Mouse (Mus musculus) erythroid progenitor cell, adult 5-6 weeks (primary cell): ENCODE results near the gene Cpne5. TPM values are rescaled to one million over a fixed set of nuclear protein-coding genes. Genes with fewer than 3 reads are reported as not detected.

ENCODE experiments used
- ATAC-seq: replicated peaks from 2 replicates; pipeline ENCODE4 v1.8.0; 2016; ENCODE audit warnings: moderate number of reproducible peaks, mild to moderate bottlenecking, moderate TSS enrichment, inconsistent platforms; ENCODE audit not compliant: poor library complexity, low FRiP score, severe bottlenecking
- total RNA-seq, 2 experiments: library from RNA; stranded (forward) in 1 of 2; stranded (reverse) in 1 of 2; fragments of 150-400 nt in 1 of 2; fragments of 186-747, 209-891 nt in 1 of 2; gene quantifications; 2 replicates each; pipeline versions ENCODE4 v1.2.3 to v1.2.4; 2015 to 2017; ENCODE audit warnings: low replicate concordance in 2 of 2

Gene Cpne5
- total RNA-seq, 2 experiments from 2014 or later: not detected

- no peak for ATAC-seq
Observed at GRCm38 (mm10) chr17:29176391-29177267, 61.3 kb downstream of the Cpne5 start.

- ATAC-seq: no peak
Observed at GRCm38 (mm10) chr17:29175693-29176092, 62.3 kb downstream of the Cpne5 start.

GRCm38 (mm10) chr17:29173165-29173564 lies 64.8 kb downstream of the Cpne5 start:
- ATAC-seq: no peak

GRCm38 (mm10) chr17:29172062-29172461 lies 65.9 kb downstream of the Cpne5 start:
- ATAC-seq: no peak

- ATAC-seq: no peak; the same call in 1 of the 2 replicates
Observed at GRCm38 (mm10) chr17:29171001-29171772, 66.8 kb downstream of the Cpne5 start.

- ATAC-seq: no peak
Observed at GRCm38 (mm10) chr17:29170431-29171000, 67.5 kb downstream of the Cpne5 start.

GRCm38 (mm10) chr17:29168996-29169601 lies 68.9 kb downstream of the Cpne5 start:
- no peak for ATAC-seq

- ATAC-seq: no peak
Observed at GRCm38 (mm10) chr17:29168438-29168837, 69.5 kb downstream of the Cpne5 start.

GRCm38 (mm10) chr17:29167371-29167770 lies 70.6 kb downstream of the Cpne5 start:
- no peak for ATAC-seq

- ATAC-seq: no peak
Observed at GRCm38 (mm10) chr17:29165967-29166578, 71.9 kb downstream of the Cpne5 start.

- ATAC-seq: no peak
Observed at GRCm38 (mm10) chr17:29165452-29165851, 72.5 kb downstream of the Cpne5 start.

GRCm38 (mm10) chr17:29164469-29165111 lies 73.4 kb downstream of the Cpne5 start:
- ATAC-seq: no peak

GRCm38 (mm10) chr17:29162334-29162733 lies 75.6 kb downstream of the Cpne5 start:
- no peak for ATAC-seq

GRCm38 (mm10) chr17:29159743-29160455 lies 78.1 kb downstream of the Cpne5 start:
- no peak for ATAC-seq

- ATAC-seq: no peak
Observed at GRCm38 (mm10) chr17:29159320-29159719, 78.6 kb downstream of the Cpne5 start.

- no peak for ATAC-seq
Observed at GRCm38 (mm10) chr17:29158899-29159298, 79.1 kb downstream of the Cpne5 start.

GRCm38 (mm10) chr17:29156866-29157265 lies 81.1 kb downstream of the Cpne5 start:
- no peak for ATAC-seq

- ATAC-seq: no peak
Observed at GRCm38 (mm10) chr17:29156396-29156795, 81.6 kb downstream of the Cpne5 start.
